Mouse (Mus musculus): ENCODE measurements at regions not wholly inside any gene's neighbourhood (a gene's known extent, or its start where the extent isn't known, plus 50 kb on each side); places are given as distances from the start of the nearest gene placed in this dataset.

GRCm38 (mm10) chr16:51169294-51169693 is 578.3 kb upstream of the Ccdc54 start:
- Histone ChIP-seq H3K4me1 (ENCODE audit: control insufficient read depth, insufficient read depth, low read length) (no peaks in the 10 kb centered on the region), H3K9me3 (ENCODE audit: control insufficient read depth, low read length) (no peaks in the 10 kb centered on the region), H3K9ac (ENCODE audit: low read length) (no peak overlapping the region), H3K36me3 (ENCODE audit: control insufficient read depth, insufficient read depth, low read length) (no peaks in the 10 kb centered on the region), H3K4me3 (ENCODE audit: low read depth, low read length) (no peak overlapping the region), H3K4me2 (no peak overlapping the region), H3K27me3 (ENCODE audit: control insufficient read depth, insufficient read depth, low read length) (no peaks in the 10 kb centered on the region), H3K27ac (ENCODE audit: low read depth, low read length) (no peak overlapping the region)
- DNase-seq (ENCODE audit: low spot score, missing footprints) (no peak), ATAC-seq (ENCODE audit: low FRiP score) (no peak)
- WGBS, result 75% methylated on average over 7 of the region's 7 CpGs

GRCm38 (mm10) chr16:51160768-51161167 is 569.8 kb upstream of the Ccdc54 start:
- no peaks in the 10 kb centered on the region for H3K27me3 ChIP-seq (ENCODE audit: control insufficient read depth, insufficient read depth, low read length)
- no peak overlapping the region for H3K27ac ChIP-seq (ENCODE audit: low read depth, low read length)
- H3K4me2 ChIP-seq, result no peak overlapping the region
- WGBS, result 86% methylated on average over 5 of the region's 5 CpGs
- H3K9me3 ChIP-seq (ENCODE audit: control insufficient read depth, low read length), result no peaks in the 10 kb centered on the region
- no peaks in the 10 kb centered on the region for H3K4me1 ChIP-seq (ENCODE audit: control insufficient read depth, insufficient read depth, low read length)
- H3K9ac ChIP-seq (ENCODE audit: low read length), result no peak overlapping the region
- DNase-seq (ENCODE audit: low spot score, missing footprints) (no peak), ATAC-seq (ENCODE audit: low FRiP score) (no peak)
- no peaks in the 10 kb centered on the region for H3K36me3 ChIP-seq (ENCODE audit: control insufficient read depth, insufficient read depth, low read length)
- no peak overlapping the region for H3K4me3 ChIP-seq (ENCODE audit: low read depth, low read length)

GRCm38 (mm10) chr16:51138575-51138974 is 547.6 kb upstream of the Ccdc54 start:
- no peak overlapping the region for H3K9ac ChIP-seq (ENCODE audit: low read length)
- H3K4me2 ChIP-seq, result no peak overlapping the region
- H3K27ac ChIP-seq (ENCODE audit: low read depth, low read length), result no peak overlapping the region
- H3K27me3 ChIP-seq (ENCODE audit: control insufficient read depth, insufficient read depth, low read length), result no peaks in the 10 kb centered on the region
- no peaks in the 10 kb centered on the region for H3K9me3 ChIP-seq (ENCODE audit: control insufficient read depth, low read length)
- H3K36me3 ChIP-seq (ENCODE audit: control insufficient read depth, insufficient read depth, low read length), result no peaks in the 10 kb centered on the region
- WGBS, result 92% methylated on average over 7 of the region's 7 CpGs
- ATAC-seq (ENCODE audit: low FRiP score) (no peak), DNase-seq (ENCODE audit: low spot score, missing footprints) (no peak)
- no peak overlapping the region for H3K4me3 ChIP-seq (ENCODE audit: low read depth, low read length)
- H3K4me1 ChIP-seq (ENCODE audit: control insufficient read depth, insufficient read depth, low read length), result no peaks in the 10 kb centered on the region

GRCm38 (mm10) chr16:51119835-51120234 is 528.9 kb upstream of the Ccdc54 start:
- ATAC-seq (ENCODE audit: low FRiP score) (no peak), DNase-seq (ENCODE audit: low spot score, missing footprints) (no peak)
- 85% methylated on average over 1 of the region's 1 CpGs for WGBS
- no peak overlapping the region for H3K4me2 ChIP-seq
- no peak overlapping the region for H3K9ac ChIP-seq (ENCODE audit: low read length)
- H3K4me1 ChIP-seq (ENCODE audit: control insufficient read depth, insufficient read depth, low read length), result peaks cover 4% of the 10 kb centered on the region; the same call in 1 of the 2 replicates
- H3K4me3 ChIP-seq (ENCODE audit: low read depth, low read length), result no peak overlapping the region
- no peaks in the 10 kb centered on the region for H3K9me3 ChIP-seq (ENCODE audit: control insufficient read depth, low read length)
- H3K27me3 ChIP-seq (ENCODE audit: control insufficient read depth, insufficient read depth, low read length), result no peaks in the 10 kb centered on the region
- no peaks in the 10 kb centered on the region for H3K36me3 ChIP-seq (ENCODE audit: control insufficient read depth, insufficient read depth, low read length)
- no peak overlapping the region for H3K27ac ChIP-seq (ENCODE audit: low read depth, low read length)

GRCm38 (mm10) chr16:51118365-51118764 is 527.4 kb upstream of the Ccdc54 start:
- no peaks in the 10 kb centered on the region for H3K9me3 ChIP-seq (ENCODE audit: control insufficient read depth, low read length)
- ATAC-seq (ENCODE audit: low FRiP score) (peak; percentile 75), DNase-seq (ENCODE audit: low spot score, missing footprints) (no peak)
- no peak overlapping the region for H3K27ac ChIP-seq (ENCODE audit: low read depth, low read length)
- H3K9ac ChIP-seq (ENCODE audit: low read length), result no peak overlapping the region
- H3K4me3 ChIP-seq (ENCODE audit: low read depth, low read length), result no peak overlapping the region
- H3K4me2 ChIP-seq, result no peak overlapping the region
- no peaks in the 10 kb centered on the region for H3K36me3 ChIP-seq (ENCODE audit: control insufficient read depth, insufficient read depth, low read length)
- no peaks in the 10 kb centered on the region for H3K27me3 ChIP-seq (ENCODE audit: control insufficient read depth, insufficient read depth, low read length)
- 46% methylated on average over 3 of the region's 3 CpGs for WGBS
- H3K4me1 ChIP-seq (ENCODE audit: control insufficient read depth, insufficient read depth, low read length), result peaks cover 4% of the 10 kb centered on the region; the same call in 1 of the 2 replicates

- H3K9me3 ChIP-seq (ENCODE audit: control insufficient read depth, low read length), result no peaks in the 10 kb centered on the region
- DNase-seq (ENCODE audit: low spot score, missing footprints) (peak; percentile 88), ATAC-seq (ENCODE audit: low FRiP score) (peak; percentile 65)
- H3K36me3 ChIP-seq (ENCODE audit: control insufficient read depth, insufficient read depth, low read length), result no peaks in the 10 kb centered on the region
- peaks cover 4% of the 10 kb centered on the region; the same call in 1 of the 2 replicates for H3K4me1 ChIP-seq (ENCODE audit: control insufficient read depth, insufficient read depth, low read length)
- H3K27me3 ChIP-seq (ENCODE audit: control insufficient read depth, insufficient read depth, low read length), result no peaks in the 10 kb centered on the region
- H3K27ac ChIP-seq (ENCODE audit: low read depth, low read length), result no peak overlapping the region
- H3K9ac ChIP-seq (ENCODE audit: low read length), result no peak overlapping the region
- no peak overlapping the region for H3K4me2 ChIP-seq
- no peak overlapping the region for H3K4me3 ChIP-seq (ENCODE audit: low read depth, low read length)
- 19% methylated on average over 5 of the region's 5 CpGs for WGBS
These were observed 526.9 kb upstream of the Ccdc54 start for GRCm38 (mm10) chr16:51117836-51118235.

GRCm38 (mm10) chr16:51109864-51110263 is 518.9 kb upstream of the Ccdc54 start:
- ATAC-seq (ENCODE audit: low FRiP score), result no peak
- Histone ChIP-seq H3K4me1 (ENCODE audit: control insufficient read depth, insufficient read depth, low read length) (no peaks in the 10 kb centered on the region), H3K9me3 (ENCODE audit: control insufficient read depth, low read length) (no peaks in the 10 kb centered on the region), H3K9ac (ENCODE audit: low read length) (no peak overlapping the region), H3K4me2 (no peak overlapping the region), H3K4me3 (ENCODE audit: low read depth, low read length) (no peak overlapping the region), H3K27ac (ENCODE audit: low read depth, low read length) (no peak overlapping the region), H3K36me3 (ENCODE audit: control insufficient read depth, insufficient read depth, low read length) (no peaks in the 10 kb centered on the region), H3K27me3 (ENCODE audit: control insufficient read depth, insufficient read depth, low read length) (no peaks in the 10 kb centered on the region)
- DNase-seq (ENCODE audit: low spot score, missing footprints), result peak; percentile 2

- Histone ChIP-seq H3K36me3 (ENCODE audit: control insufficient read depth, insufficient read depth, low read length) (no peaks in the 10 kb centered on the region), H3K4me3 (ENCODE audit: low read depth, low read length) (no peak overlapping the region), H3K4me2 (no peak overlapping the region), H3K27ac (ENCODE audit: low read depth, low read length) (no peak overlapping the region), H3K9me3 (ENCODE audit: control insufficient read depth, low read length) (no peaks in the 10 kb centered on the region), H3K9ac (ENCODE audit: low read length) (no peak overlapping the region), H3K27me3 (ENCODE audit: control insufficient read depth, insufficient read depth, low read length) (no peaks in the 10 kb centered on the region), H3K4me1 (ENCODE audit: control insufficient read depth, insufficient read depth, low read length) (no peaks in the 10 kb centered on the region)
- 91% methylated on average over 4 of the region's 4 CpGs for WGBS
- ATAC-seq (ENCODE audit: low FRiP score) (no peak), DNase-seq (ENCODE audit: low spot score, missing footprints) (peak; percentile 37)
These were observed 516.5 kb upstream of the Ccdc54 start for GRCm38 (mm10) chr16:51107421-51107820.

GRCm38 (mm10) chr16:51086556-51086955 is 495.6 kb upstream of the Ccdc54 start:
- WGBS, result 89% methylated on average over 7 of the region's 7 CpGs
- Histone ChIP-seq H3K27me3 (ENCODE audit: control insufficient read depth, insufficient read depth, low read length) (no peaks in the 10 kb centered on the region), H3K9me3 (ENCODE audit: control insufficient read depth, low read length) (no peaks in the 10 kb centered on the region), H3K36me3 (ENCODE audit: control insufficient read depth, insufficient read depth, low read length) (no peaks in the 10 kb centered on the region), H3K9ac (ENCODE audit: low read length) (no peak overlapping the region), H3K27ac (ENCODE audit: low read depth, low read length) (no peak overlapping the region), H3K4me1 (ENCODE audit: control insufficient read depth, insufficient read depth, low read length) (no peaks in the 10 kb centered on the region), H3K4me3 (ENCODE audit: low read depth, low read length) (no peak overlapping the region), H3K4me2 (no peak overlapping the region)
- DNase-seq (ENCODE audit: low spot score, missing footprints) (peak; percentile 53), ATAC-seq (ENCODE audit: low FRiP score) (no peak)

GRCm38 (mm10) chr16:51080146-51080545 is 489.2 kb upstream of the Ccdc54 start:
- no peak overlapping the region for H3K4me3 ChIP-seq (ENCODE audit: low read depth, low read length)
- DNase-seq (ENCODE audit: low spot score, missing footprints), result peak; percentile 54
- no peaks in the 10 kb centered on the region for H3K27me3 ChIP-seq (ENCODE audit: control insufficient read depth, insufficient read depth, low read length)
- WGBS, result 76% methylated on average over 4 of the region's 4 CpGs
- no peak overlapping the region for H3K27ac ChIP-seq (ENCODE audit: low read depth, low read length)
- ATAC-seq (ENCODE audit: low FRiP score), result no peak
- no peaks in the 10 kb centered on the region for H3K36me3 ChIP-seq (ENCODE audit: control insufficient read depth, insufficient read depth, low read length)
- no peak overlapping the region for H3K9ac ChIP-seq (ENCODE audit: low read length)
- H3K9me3 ChIP-seq (ENCODE audit: control insufficient read depth, low read length), result no peaks in the 10 kb centered on the region
- H3K4me2 ChIP-seq, result no peak overlapping the region
- no peaks in the 10 kb centered on the region for H3K4me1 ChIP-seq (ENCODE audit: control insufficient read depth, insufficient read depth, low read length)
